Mouse (Mus musculus) spleen, postnatal 10 days (tissue): ENCODE data around the gene Abraxas2.

ENCODE experiments used
- DNase-seq, 2 experiments: peaks; one replicate each; pipeline ENCODE4 v3.0.0; 2021 to 2022; ENCODE audit warnings: low spot score in 2 of 2

Abraxas2 gene

DNA sequence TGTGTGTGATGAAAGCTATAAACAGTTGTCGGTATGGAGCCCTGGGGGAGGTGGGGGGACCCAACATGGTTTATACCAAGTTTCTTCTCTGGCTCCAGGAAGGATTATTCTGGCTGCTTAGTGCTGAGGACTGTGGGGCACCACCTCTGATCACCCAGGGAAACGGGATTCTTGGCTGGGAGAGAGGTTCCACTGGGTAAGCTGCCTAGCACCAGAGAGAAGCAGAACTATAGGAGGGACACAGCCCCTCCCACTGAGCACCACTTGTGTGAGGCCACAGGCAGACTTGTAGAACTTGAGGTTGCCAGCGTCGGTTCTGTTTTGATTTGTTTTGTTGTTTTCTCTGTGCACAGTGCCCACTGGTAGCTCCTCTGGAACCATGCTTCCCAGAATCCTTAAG, 5.1 kb upstream of the Abraxas2 start:
- DNase-seq = no peak

DNA sequence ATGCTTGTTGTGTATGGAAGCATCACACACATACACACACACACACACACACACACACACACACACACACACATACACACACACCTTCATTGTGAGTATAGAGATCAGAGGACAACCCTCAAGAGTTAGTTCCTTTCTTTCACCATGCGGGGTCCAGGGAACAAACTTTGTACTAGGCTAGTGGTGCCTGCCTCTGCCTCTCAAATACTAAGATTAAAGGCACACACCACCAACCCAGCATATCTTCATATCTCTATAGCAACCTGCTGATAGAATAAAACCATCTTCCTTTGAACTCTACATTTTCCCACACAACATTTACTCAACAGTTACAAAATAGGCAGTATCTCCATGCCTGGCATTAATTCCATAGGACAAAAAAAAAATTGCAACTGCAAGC, 2.9 kb upstream of the Abraxas2 start:
- DNase-seq = no peak

DNA sequence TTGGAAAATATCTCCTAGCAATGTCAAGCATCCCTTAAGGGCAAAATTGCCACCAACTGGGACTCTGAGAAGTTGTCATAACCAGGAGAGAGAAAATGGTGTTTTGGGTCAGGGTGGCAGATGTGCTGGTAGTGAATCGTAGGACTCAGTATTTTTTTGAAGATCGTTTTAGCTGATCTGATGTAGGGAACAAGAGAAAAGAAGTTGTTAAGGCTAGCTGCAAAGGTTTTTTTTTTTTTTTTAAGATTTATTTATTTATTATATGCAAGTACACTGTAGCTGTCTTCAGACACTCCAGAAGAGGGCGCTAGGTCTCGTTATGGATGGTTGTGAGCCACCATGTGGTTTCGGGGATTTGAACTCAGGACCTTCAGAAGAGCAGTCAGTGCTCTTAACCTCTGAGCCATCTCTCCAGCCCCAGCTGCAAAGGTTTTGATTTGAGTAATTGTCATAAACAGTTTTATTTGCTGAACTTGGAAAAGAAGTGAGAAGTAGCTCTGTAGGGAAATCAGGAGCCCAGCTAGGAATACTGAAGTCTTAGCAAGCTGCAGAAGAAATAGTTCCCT, 899 bp upstream of the Abraxas2 start:
- DNase-seq = no peak

DNA sequence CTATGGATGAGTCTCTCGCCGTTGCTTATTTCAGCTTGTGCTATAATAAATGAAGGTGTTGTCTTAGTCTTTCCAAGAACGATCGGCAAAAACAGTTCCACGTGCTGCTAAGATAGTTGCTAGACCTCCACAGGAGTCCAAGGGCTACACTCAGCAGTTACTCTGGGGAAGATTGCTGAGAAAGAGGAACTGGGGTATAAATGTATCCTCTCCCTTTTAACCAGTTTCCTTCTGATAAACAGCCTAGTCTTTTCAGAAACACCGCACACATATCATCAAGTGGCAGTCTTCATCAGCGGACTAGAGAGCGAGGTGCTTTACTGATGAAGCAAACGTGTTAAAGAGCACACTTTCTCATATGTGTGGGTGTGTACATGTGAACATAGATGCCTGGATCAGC, 7.3 kb downstream of the Abraxas2 start:
- no peak for DNase-seq

DNA sequence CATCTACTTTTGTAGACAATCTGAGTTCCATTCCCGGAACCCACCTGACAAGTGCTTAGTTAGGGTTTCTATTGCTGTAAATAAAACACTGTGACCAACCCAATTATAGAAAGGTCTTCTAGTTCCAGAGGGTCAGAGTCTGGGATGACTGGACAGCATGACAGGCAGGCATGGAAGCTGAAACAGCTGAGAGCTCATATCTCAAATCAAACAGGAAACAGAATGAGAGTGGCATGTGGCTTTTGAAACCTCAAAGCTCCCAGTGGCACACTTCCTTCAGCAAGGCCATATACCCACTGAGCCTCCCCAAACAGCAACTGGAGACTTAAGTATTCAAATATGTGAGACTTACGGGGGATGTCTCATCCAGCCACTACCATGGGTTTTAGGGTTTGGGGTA, 14.0 kb downstream of the Abraxas2 start:
- DNase-seq = no peak

DNA sequence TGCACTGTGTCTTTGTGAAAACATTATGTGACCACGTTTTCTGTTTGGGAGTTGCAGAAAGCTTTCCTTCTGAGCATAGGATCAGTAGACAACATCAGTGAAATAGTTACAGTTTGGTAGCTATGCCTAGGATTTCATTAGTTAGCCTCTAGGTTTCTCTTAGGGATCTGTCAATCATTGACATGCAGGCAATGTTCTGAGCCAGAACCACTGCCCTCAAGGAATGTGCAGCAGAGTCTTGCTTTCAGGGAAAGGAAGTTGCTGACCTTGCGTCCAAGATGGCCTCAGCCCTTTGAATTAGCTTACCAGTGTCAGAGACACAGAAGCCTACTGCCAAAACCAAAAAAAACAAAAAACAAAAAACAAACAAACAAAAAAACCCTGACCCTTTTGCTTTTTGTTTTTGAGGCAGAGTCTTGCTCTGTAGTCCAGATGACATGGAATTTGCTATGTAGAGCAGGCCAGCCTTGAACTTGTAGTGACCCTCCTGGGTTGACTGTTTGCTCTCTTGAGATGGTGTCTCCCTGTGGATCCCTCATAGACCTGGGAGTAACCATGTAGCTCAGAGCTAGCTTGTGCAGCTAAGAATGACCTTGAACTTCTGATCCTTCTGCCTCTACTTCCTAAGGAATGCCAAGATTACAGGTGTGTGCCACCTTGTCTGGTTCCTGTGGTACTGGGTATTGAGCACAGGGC, 16.5 kb downstream of the Abraxas2 start:
- DNase-seq = no peak

DNA sequence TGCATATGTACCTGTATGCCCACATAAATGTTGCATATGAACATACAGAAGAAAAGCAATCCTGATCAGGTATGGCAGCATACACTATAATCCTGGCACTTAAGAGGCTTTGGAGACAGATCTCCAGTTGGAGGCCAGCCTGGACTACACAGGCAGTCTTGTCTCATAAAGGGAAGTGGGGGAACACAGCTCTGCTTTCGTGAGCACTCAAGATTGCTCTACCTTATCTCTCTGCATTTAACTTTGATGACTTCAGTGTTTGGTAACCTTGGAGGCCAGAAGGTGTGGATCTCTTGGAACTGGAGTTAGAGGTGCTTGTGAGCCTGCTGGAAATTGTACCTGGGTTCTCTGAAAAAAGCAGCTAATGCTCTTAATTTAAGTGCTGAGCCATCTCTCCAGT, 21.3 kb downstream of the Abraxas2 start:
- no peak for DNase-seq

DNA sequence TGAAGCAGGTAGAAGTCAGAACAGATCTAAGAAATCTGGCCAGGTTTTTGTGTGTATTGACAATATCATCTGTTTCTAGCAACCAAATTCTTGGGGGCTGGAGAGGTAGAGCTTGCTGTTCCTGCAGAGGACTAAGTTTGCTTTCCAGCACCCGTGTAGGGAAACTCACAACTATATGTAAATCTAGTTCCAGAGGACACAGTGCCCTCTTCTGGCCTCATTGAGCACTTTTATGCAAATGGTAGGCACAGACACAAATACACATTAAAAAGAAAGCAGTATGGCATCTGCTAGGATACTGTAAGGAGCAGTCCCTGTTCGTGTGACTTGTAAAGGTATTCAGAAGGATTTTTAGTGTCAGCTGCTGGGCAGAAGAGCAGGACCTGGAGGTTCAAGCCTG, 23.3 kb downstream of the Abraxas2 start:
- DNase-seq = no peak

DNA sequence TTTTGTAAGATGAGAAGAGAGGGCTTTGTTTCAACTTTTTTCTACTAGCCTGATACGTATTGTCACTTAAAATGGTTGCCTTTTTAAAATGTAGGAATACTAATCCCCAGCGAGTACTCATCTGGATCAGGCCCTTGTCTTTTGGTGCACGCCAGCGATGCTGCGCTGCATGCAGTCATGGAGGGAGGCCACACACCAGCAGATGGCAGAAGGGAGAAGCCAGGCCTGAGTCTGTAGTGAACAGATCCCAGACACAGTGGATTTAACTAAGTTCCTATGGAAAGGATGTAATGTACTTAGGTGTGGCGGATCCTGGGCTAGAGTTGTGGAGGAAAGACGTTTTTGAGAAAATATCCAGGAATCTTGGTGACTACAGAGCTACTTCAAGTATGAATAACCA, 25.0 kb downstream of the Abraxas2 start:
- no peak for DNase-seq

DNA sequence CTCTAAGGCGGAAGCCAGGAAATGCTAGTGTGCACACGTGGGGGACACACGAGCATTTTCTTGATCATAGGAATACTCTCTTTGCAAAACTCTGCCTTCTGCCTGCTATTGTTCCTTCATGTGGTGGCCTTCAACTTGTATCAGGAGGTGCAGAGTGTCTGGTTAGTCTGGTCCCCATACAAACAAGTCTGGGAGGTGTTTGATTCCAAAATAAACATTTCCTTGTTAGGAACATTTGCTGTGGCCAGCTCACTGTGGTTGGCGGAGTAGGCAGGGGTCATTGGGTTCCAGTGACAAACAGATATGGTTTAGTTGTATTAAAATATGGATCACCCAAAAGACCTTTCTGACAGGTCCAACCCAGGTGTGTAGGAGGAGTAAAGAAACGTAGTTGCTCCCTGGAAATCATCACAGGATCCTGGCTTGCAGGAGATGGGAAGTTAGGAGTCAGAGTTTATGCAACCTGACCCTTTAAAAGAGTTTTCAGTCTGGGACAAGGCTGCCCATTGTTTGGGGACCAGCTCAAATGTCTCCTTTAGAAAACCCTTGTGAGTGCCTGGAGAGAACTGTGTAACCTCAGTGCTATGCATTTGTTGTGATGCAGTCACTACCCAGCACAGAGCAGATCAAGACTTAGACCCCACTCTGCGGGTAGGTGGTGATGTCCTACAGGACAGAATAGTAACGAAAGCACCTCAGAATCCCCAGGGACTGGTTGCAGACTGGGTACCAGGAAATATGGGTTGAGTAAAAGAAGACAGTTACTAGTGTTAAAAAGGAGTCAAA, 28.2 kb downstream of the Abraxas2 start:
- DNase-seq = no peak

DNA sequence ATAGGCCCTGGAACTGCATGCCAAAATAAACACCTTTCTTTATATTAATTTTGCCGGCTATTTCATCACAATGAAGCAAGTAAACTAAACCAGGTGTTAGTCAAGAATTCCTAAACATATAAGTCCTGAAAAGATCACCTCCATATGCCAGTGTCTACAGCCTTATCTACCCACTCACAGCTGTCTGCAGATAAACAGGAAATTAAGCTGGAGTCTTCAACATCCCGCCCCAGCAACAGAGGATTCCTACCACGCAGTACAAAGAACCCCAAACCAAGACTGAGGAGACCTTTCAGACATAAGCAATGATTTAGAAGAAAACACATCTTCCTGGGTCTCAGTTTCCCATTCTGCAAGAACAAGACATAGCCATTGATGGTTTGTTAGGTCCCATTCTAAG, 29.0 kb downstream of the Abraxas2 start:
- no peak for DNase-seq

DNA sequence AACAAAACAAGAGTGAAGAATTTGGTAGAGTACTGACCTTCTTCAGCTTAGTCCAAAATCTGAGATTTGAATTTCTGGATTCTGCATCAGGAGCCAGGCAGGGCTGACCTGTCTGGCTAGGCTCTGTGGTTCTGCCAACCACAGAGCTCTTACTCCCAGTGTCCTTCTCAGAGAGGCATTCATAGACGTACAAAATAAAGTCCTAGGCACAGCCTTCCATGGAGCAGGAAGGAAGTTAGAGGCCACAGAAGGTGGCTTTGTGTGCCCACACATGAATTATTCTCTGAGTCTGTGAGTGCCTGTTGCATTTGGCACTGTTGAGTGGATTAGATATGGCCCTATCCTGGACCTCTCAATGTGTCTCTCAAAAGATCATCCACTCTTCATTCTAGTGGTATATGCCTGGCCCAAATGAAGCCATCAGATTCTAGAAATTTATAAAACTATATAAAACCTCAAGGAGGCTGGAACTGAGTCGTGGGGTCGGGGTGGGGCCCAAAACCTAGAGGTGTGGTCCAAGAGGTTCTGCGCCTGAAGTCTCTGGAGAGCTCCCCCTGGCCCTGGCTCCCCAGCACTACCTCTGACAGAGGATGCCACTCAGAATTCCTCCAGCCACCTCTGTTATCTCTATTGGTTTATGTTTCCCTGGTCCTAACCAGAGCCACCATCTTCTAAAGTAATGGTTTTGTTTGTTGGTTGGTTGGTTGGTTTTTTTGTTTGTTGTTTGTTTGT, 29.7 kb downstream of the Abraxas2 start:
- DNase-seq = no peak

DNA sequence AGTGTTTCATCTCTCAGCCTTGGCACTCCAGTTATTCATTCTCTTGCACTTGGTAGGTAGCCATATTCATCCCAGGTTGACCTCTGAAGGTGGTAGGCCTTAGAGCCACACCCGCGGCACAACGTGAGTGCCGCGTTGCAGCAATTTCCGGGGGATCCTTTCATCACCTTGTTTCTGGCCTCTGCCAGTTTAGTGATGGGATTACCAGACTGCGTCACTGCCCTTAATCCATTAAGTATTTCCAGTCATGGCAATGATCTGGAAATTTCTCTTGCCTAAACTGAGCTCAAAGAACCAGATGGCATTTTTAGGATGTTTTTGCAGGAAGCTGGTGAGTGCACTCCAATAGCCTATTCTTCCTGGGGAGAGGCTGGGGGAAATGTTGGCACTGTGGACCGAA, 30.7 kb downstream of the Abraxas2 start:
- DNase-seq = no peak

DNA sequence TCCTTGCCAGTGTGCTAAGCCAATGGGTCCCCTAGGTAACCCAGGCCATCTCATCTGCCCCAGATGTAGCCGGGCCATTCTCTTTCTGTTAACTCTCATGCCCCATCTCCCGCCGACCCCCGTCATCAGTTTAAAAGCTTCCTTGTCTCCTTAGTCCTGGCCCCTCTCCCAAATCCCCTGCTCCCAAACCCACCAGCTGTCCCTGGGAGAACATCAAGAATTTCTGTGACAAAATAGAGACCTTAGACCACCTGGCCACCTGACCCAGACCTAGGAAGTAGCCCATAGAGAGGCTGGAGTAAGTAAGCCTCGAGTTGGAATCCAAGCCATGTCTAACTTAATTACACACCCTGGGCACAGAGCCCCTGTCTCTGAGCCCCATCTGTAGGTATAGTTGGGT, 31.2 kb downstream of the Abraxas2 start:
- DNase-seq = no peak

DNA sequence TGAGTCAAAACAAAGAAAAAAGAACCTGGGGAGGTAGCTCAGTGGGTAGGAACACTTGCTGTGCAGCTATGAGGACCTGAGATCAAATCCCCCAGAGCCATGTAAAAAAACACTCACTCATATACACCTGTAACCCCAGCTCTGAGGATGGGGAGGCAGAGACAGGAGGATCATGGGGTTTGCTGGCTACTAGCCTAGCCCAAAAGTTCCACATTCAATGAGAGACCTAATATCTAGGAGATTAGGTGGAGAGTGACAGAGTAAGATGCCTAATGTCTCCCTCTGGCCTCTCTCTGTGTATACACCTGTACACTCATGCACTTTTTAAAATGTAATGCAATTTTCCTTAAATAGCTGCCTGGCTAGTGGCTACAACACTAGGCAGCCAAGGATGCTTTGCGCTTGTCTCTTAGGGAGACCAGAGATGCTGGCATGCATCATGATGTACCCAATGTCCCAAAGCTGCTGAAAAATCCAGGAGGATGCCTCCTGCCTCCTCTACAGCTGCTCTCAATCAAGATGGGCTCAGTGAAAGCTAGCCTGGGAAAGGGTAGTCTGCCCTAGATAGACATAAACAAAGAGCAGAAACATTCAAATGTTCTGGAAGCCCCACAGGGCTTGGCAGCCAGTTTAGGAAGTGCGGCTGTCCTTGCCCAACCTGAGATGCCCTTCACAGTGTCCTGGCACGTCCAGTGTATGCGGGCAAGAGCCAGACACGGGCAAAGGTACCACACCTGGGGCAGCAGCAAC, 32.7 kb downstream of the Abraxas2 start:
- no peak for DNase-seq

DNA sequence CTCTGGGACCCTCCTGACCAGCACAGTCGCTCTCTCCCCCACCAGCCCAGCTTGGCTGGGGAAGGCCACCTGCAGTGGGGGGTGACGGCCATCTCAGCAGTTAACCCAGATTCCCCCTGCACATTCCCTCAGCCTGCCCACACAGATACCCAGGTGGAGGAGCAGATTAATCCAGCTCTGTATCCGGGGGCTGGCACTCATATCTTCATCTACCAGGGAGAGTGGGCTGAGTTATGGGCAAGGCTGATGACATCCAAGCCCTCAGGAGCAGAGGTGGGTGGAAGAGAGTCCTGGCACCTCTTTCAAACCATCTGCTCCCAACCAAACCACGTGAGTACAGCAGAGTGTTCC, 33.3 kb downstream of the Abraxas2 start:
- DNase-seq = no peak

DNA sequence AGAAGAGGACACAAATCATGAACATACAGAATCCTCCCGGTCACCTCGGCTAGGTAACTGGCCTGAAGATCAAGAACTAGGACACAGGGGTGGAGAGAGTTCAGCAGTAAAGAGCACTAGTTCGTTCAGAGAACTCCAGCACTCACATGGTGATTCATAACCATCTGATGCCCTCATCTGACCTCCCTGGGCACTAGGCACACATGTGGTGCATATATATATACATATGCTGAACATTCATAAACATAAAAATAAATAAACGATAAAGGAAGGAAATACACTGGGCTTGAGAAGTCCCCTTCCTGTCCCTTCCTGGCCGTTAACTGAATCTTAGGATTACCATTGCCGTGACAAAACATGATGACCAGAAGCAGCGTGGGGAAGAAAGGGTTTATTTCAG, 33.8 kb downstream of the Abraxas2 start:
- no peak for DNase-seq

DNA sequence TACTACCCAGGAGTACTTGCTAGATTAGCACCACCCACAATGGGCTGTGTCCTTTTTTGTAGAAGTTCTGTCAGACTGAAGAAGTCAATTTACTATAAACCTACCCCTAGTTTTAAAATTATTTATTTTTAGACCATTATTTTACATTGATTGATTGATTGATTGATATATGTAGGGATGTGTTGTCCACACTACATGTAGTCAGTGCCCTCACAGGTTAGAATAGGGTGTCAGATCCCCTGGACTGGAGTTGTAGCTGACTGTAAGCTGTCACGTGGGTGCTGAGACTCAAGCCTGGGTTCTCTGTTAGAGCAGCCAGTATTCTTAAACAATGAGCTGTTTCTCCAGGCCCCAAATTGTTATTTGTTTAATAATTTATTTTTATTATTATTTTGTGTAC, 34.3 kb downstream of the Abraxas2 start:
- DNase-seq = no peak

DNA sequence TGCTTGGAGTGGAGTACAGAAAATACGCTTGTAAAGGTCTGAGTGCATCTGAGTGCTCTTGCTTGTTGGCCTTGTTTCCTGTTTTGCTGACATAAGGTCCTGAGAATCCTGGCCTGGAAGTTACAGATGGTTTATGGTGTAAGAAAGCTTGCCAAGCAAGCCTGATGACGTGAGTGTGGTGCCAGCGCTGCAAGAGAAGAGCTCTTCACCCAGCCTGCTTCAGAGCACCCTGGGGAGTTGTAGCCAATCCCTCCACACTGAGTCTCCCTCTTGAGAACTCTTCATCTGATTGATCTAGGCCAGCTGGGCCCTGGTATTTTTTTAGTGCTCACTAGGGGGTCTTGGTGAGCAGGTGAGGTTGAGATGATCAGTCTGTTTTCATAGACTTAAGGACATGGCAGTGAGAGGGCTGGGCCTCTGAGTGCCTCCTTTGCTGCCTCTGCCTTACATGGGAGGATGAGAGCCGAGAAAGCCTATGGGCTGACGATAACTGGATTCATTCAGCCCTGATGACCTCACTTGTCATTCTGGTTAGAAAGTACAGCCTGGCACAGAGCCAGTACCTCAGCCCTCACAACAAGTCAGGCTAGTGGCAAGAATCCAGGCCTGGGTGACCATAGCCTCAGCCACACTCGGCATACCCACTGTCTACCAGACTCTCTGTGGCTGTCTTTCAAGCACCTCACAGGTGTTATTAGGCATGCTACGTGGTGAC, 36.0 kb downstream of the Abraxas2 start:
- no peak for DNase-seq

DNA sequence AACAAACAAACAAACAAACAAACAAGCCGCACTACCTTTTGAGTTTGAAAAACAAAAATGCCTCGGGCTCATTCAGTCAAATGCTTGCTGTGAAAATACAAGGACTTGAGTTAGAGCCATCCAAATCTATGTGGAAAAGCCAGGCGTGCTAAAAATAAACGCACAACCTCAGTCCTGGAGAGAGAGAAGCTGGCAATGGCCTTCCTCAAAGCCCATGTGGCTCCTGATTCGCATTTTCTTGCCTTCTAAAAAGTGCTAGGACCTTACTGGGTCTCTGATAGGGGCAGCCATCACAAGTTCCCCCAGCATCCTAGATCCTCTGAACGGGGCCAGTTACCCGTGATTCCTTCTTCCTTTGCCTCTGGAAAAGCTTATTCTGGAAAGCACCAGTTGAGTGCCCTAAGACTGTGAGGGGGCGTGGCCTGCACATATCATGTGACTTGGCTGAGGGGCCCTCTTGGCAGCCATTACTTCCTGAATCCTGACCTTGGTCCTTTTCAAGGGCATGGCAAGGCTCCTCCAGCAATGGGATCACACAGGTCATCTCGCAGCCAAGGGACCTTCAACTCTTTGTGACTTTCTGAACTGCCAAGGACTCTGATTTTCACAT, 37.3 kb downstream of the Abraxas2 start:
- no peak for DNase-seq

DNA sequence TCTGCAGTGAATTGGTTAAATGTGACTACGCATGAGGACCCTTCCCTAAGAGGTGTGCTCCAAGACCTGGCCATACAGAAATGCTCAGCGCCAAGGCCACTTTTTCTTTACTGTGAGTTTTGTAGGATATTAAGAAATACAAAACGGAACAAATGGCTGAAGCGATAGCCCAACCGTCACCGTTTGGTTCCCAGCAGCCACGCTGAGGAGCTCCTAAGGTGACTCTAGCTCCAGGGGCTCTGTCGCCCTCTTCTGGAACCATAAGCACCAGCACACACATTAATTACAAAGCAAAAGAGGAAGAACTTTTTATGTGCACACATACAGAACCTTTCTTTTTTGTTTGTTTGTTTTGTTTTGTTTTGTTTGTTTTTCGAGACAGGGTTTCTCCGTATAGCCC, 38.2 kb downstream of the Abraxas2 start:
- no peak for DNase-seq
